Mouse (Mus musculus): ENCODE measurements around the gene Cfap157. TPM values are rescaled to one million over a fixed set of nuclear protein-coding genes. Genes with fewer than 3 reads are reported as not detected.

Gene Cfap157
- polyA plus RNA-seq, 1 experiment from 2014 or later = 0.57 TPM

DNA sequence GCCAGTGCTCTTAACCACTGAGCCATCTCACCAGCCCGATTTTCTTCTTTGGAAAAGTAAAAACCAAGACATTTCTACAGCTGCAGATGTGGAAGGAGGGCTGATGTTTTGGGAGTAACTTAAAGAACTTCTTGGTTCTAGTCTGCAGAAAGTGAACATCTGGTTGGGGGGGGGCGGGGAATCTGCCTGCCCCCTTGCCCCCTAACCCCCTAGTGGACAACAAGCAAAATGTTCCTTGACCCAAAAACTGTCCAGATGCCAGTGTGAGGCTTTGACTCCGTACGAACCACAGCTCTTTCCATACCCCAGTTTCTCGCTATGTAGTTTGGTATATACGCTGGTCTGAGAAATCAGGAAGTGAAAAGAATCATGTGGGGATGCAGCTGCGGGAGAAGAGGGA lies 34.0 kb downstream of the Cfap157 start:
- Histone ChIP-seq H3K4me3 (ENCODE audit: low read depth, low read length) (no peak overlapping the region), H3K36me3 (ENCODE audit: control insufficient read depth, insufficient read depth, low read length) (peaks cover 8% of the 10 kb centered on the region)
- ATAC-seq (replicated peaks; ENCODE audit: insufficient number of reproducible peaks, low FRiP score, low TSS enrichment) = no peak

DNA sequence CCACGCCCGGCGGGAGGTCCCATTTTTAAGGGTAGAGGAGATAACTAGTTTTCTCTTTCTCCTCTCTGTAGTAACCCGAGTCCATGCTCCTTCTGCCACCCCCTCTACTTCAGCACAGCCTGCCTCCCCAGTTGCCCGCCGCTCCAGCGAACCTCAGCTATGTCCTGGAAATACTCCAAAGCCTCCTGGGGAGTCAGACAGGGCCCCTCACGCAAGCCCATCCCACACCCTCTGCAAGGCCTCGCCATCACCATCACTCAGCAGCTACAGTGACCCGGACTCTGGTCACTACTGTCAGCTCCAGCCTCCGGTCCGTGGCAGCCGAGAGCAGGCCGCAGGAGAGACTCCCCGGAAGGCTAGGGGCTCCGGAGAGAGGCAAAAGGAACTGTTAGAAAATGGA lies 35.1 kb downstream of the Cfap157 start:
- Histone ChIP-seq H3K9me3 (replicated peaks; ENCODE audit: control insufficient read depth, low read length) (no peaks in the 10 kb centered on the region), H3K4me2 (no peak overlapping the region), H3K36me3 (ENCODE audit: control insufficient read depth, insufficient read depth, low read length) (peaks cover 8% of the 10 kb centered on the region), H3K4me3 (ENCODE audit: low read depth, low read length) (no peak overlapping the region), H3K9ac (ENCODE audit: low read depth, low read length) (no peak overlapping the region), H3K27me3 (ENCODE audit: control insufficient read depth, insufficient read depth, low read length) (0 out of 2 replicates have a peak, but pooled peaks cover 4% of the 10 kb centered on the region), H3K4me1 (ENCODE audit: control insufficient read depth, insufficient read depth, low read length) (peaks cover 5% of the 10 kb centered on the region), H3K27ac (ENCODE audit: low read depth, low read length) (no peak overlapping the region)
- WGBS (ENCODE audit: insufficient replicate concordance) = 81% methylated on average over 16 of the region's 16 CpGs
- ATAC-seq (replicated peaks; ENCODE audit: insufficient number of reproducible peaks, low FRiP score, low TSS enrichment) = no peak

More for the DNA sequence above, 34.0 kb downstream of the Cfap157 start:
- Histone ChIP-seq H3K4me1 (ENCODE audit: control insufficient read depth, insufficient read depth, low read length) (peaks cover 5% of the 10 kb centered on the region), H3K9me3 (replicated peaks; ENCODE audit: control insufficient read depth, low read length) (no peaks in the 10 kb centered on the region), H3K27ac (ENCODE audit: low read depth, low read length) (no peak overlapping the region), H3K9ac (ENCODE audit: low read depth, low read length) (no peak overlapping the region), H3K4me2 (no peak overlapping the region), H3K27me3 (ENCODE audit: control insufficient read depth, insufficient read depth, low read length) (no peaks in the 10 kb centered on the region)
- 65% methylated on average over 7 of the region's 7 CpGs for WGBS (ENCODE audit: insufficient replicate concordance)

DNA sequence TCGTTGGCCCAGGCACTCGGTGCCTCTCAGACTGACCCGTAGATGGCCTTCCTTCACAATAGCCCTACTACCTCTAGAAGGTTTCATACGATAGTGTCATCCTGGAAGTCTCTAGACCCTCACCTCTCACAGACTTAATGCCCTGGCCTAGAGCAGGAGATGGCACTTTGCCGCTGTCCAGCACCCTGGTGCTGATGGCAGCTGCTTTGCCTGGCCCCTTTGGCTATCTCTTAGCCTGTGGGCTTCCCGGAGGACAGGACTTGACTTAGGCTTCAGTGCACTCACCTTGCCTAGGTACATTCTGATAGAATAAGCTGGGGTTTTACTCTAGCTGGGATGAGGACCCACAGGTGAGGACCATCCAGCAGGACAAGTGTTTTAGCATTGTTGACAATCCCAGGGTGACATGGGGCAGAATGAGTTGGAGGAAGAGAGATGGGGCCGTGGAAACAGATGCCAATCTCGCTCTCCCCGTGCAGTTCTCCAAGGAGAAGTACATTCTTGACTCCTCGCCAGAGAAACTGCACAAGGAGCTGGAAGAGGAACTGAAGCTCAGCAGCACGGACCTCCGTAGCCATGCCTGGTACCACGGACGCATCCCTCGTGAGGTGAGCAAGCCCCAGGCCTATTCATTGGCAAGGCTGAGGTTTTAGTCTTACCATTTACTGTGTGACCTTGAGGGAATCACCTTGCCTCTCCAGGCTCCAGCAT lies 39.8 kb downstream of the Cfap157 start:
- WGBS (ENCODE audit: insufficient replicate concordance) = 66% methylated on average over 15 of the region's 15 CpGs
- Histone ChIP-seq H3K36me3 (ENCODE audit: control insufficient read depth, insufficient read depth, low read length) (peaks cover 4% of the 10 kb centered on the region), H3K27me3 (ENCODE audit: control insufficient read depth, insufficient read depth, low read length) (peaks cover 31% of the 10 kb centered on the region), H3K9me3 (replicated peaks; ENCODE audit: control insufficient read depth, low read length) (no peaks in the 10 kb centered on the region), H3K27ac (ENCODE audit: low read depth, low read length) (no peak overlapping the region), H3K4me2 (no peak overlapping the region), H3K4me1 (ENCODE audit: control insufficient read depth, insufficient read depth, low read length) (peaks cover 13% of the 10 kb centered on the region), H3K4me3 (ENCODE audit: low read depth, low read length) (no peak overlapping the region), H3K9ac (ENCODE audit: low read depth, low read length) (no peak overlapping the region)
- ATAC-seq (replicated peaks; ENCODE audit: insufficient number of reproducible peaks, low FRiP score, low TSS enrichment) = no peak

DNA sequence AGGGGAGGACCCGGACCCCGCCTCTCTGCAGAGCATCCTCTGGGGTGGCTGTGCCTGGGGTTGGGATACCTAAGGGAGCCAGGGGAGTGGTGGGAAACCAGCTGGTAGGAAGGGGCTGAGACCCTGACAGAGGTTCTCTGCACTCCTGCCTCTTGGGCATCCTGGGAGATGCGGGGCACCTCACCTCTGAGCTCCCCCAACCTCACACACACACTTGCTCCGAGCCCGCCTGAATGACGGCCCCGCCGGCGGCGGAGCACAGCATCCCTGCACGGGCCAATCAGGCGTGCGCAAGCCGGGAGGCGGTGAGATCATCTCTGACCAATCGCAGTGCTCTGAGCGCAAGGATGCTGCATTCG lies 42.1 kb downstream of the Cfap157 start:
- no peaks in the 10 kb centered on the region for H3K9me3 ChIP-seq (replicated peaks; ENCODE audit: control insufficient read depth, low read length)
- H3K27me3 ChIP-seq (ENCODE audit: control insufficient read depth, insufficient read depth, low read length) = peaks cover 31% of the 10 kb centered on the region
- peaks cover 16% of the 10 kb centered on the region for H3K4me1 ChIP-seq (ENCODE audit: control insufficient read depth, insufficient read depth, low read length)
- ATAC-seq (replicated peaks; ENCODE audit: insufficient number of reproducible peaks, low FRiP score, low TSS enrichment) = no peak
- H3K4me3 ChIP-seq (ENCODE audit: low read depth, low read length) = peak overlapping the region; percentile 52
- H3K27ac ChIP-seq (ENCODE audit: low read depth, low read length) = no peak overlapping the region
- H3K4me2 ChIP-seq = peak overlapping the region; percentile 78
- H3K36me3 ChIP-seq (ENCODE audit: control insufficient read depth, insufficient read depth, low read length) = peaks cover 4% of the 10 kb centered on the region
- WGBS (ENCODE audit: insufficient replicate concordance) = 14% methylated on average over 18 of the region's 18 CpGs
- H3K9ac ChIP-seq (ENCODE audit: low read depth, low read length) = no peak overlapping the region

DNA sequence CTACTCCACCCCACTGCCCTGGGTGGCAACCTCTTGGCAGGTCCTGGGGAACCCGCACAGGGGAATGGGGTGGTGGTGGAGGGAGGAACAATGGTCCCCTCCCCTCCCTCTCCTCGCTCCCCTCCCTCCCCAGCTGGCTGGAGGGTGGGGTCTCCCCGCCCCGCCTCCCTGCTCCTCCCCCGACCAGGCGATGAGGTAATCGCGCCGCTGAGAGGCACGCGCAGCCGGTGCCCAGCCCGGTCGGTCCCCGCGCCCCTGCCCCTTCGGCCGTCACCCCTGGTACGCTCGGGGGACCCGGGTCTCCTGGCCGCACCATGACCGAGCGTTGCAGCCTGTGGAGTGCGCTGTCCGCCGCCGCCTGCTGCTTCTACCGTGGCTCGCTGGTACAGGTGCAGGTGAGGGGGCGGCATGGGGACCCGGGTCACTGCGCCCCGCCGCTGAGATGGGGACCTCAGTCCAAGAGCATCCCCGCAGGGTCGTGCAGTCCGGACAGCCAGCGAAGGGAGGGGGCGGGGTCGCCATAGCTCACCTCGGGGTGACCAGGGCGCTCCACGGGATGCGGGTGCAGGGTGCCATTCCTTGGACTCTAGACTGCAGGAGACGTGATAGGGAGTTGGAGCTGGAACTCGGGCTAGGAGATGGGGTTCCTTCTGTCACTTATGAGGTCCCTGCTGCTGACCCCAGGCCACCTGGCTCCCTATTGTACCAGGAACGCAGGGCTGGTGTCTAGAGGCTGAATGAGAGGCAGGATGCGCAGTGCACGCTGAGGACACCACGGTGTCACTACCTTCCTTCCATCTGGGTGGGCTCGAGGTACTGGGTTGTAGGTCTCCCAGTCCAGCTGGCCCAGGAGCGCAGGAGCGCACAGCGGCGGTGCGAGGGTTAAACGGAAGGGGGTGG lies 42.7 kb downstream of the Cfap157 start:
- H3K9ac ChIP-seq (ENCODE audit: low read depth, low read length) = peak overlapping the region; percentile 58; the same call in 1 of the 2 replicates
- peaks cover 4% of the 10 kb centered on the region for H3K36me3 ChIP-seq (ENCODE audit: control insufficient read depth, insufficient read depth, low read length)
- WGBS (ENCODE audit: insufficient replicate concordance) = 7% methylated on average over 44 of the region's 58 CpGs
- peak; percentile 36; the same call in 1 of the 2 replicates for ATAC-seq (replicated peaks; ENCODE audit: insufficient number of reproducible peaks, low FRiP score, low TSS enrichment)
- peaks cover 31% of the 10 kb centered on the region for H3K27me3 ChIP-seq (ENCODE audit: control insufficient read depth, insufficient read depth, low read length)
- H3K4me1 ChIP-seq (ENCODE audit: control insufficient read depth, insufficient read depth, low read length) = peaks cover 16% of the 10 kb centered on the region
- H3K4me2 ChIP-seq = peak overlapping the region; percentile 78
- no peaks in the 10 kb centered on the region for H3K9me3 ChIP-seq (replicated peaks; ENCODE audit: control insufficient read depth, low read length)
- peak overlapping the region; percentile 52 for H3K4me3 ChIP-seq (ENCODE audit: low read depth, low read length)
- H3K27ac ChIP-seq (ENCODE audit: low read depth, low read length) = no peak overlapping the region

DNA sequence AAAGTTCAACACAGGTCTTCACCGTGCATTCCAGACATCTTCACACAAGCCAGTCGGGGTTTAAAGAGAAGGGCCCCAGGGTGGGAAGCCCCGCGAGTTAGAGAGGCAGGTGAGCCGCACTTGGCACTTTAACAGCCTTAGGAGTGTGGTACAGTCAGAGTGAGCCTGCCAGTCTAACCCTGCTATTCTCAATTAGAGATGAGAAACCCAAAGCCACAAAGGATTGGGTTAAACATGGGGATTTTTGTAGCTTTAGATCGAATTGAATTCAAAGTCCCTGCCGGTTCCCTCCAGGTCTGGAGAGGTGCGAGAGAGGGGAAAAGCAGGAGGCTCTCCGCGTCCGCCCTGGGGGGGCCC lies 43.3 kb downstream of the Cfap157 start, which contains the start of gene 6330409D20Rik:
Gene 6330409D20Rik (minus strand): TSS at position 101 of the 357 bp plus-strand sequence.
- Histone ChIP-seq H3K4me1 (ENCODE audit: control insufficient read depth, insufficient read depth, low read length) (peaks cover 16% of the 10 kb centered on the region), H3K9me3 (replicated peaks; ENCODE audit: control insufficient read depth, low read length) (no peaks in the 10 kb centered on the region), H3K36me3 (ENCODE audit: control insufficient read depth, insufficient read depth, low read length) (peaks cover under 1% of the 10 kb centered on the region), H3K4me3 (ENCODE audit: low read depth, low read length) (peak within 1 kb of the TSS; percentile 52), H3K27me3 (ENCODE audit: control insufficient read depth, insufficient read depth, low read length) (peaks cover 31% of the 10 kb centered on the region), H3K27ac (ENCODE audit: low read depth, low read length) (no peak within 1 kb of the TSS), H3K9ac (ENCODE audit: low read depth, low read length) (peak within 1 kb of the TSS; percentile 58; the same call in 1 of the 2 replicates), H3K4me2 (peak within 1 kb of the TSS; percentile 78)
- WGBS (ENCODE audit: insufficient replicate concordance) = 9% methylated on average over 11 of the region's 11 CpGs
- no peak for ATAC-seq (replicated peaks; ENCODE audit: insufficient number of reproducible peaks, low FRiP score, low TSS enrichment)

DNA sequence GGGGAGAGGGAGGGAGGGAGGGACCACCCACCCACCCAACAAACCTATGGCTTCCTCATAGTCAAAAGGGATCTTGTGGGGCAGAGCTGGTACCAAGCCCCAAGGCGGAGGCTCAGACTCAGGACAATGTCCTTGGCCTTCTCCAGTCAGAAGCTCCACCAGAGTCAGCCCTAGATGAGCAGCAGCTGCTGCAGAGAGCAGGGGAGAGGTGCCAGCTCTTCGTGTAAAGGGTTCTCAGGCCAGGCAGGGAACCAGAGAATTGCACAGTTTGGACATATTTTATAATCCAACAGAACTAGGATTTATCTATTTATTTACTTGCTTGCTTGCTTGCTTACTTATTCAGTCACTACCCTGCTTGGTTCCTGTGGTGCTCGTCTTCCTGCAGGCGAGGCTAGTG lies 44.9 kb downstream of the Cfap157 start:
- Histone ChIP-seq H3K4me3 (ENCODE audit: low read depth, low read length) (no peak overlapping the region), H3K36me3 (ENCODE audit: control insufficient read depth, insufficient read depth, low read length) (no peaks in the 10 kb centered on the region), H3K4me1 (ENCODE audit: control insufficient read depth, insufficient read depth, low read length) (peaks cover 24% of the 10 kb centered on the region), H3K9ac (ENCODE audit: low read depth, low read length) (no peak overlapping the region), H3K27ac (ENCODE audit: low read depth, low read length) (no peak overlapping the region), H3K9me3 (replicated peaks; ENCODE audit: control insufficient read depth, low read length) (no peaks in the 10 kb centered on the region), H3K27me3 (ENCODE audit: control insufficient read depth, insufficient read depth, low read length) (peaks cover 27% of the 10 kb centered on the region), H3K4me2 (no peak overlapping the region)
- WGBS (ENCODE audit: insufficient replicate concordance) = 69% methylated on average over 4 of the region's 4 CpGs
- no peak for ATAC-seq (replicated peaks; ENCODE audit: insufficient number of reproducible peaks, low FRiP score, low TSS enrichment)

DNA sequence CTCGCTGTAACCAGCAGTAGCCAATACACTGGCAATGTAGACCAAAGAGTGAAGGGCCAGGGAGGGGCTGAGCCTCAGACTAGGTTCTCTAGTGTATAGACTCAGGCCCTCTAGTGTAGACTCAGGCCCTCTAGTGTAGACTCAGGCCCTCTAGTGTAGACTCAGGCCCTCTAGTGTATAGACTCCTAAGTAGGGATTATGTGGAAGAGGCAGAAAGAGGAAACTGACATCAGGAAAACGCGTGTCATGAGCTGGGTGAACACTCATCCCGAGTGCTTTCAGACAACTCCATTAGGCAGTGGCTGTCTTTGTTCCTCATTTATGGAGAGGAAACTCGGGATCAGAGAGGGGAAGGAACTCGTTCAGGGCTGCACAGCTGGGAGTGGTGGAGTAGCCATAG lies 47.2 kb downstream of the Cfap157 start:
- no peak overlapping the region for H3K9ac ChIP-seq (ENCODE audit: low read depth, low read length)
- H3K36me3 ChIP-seq (ENCODE audit: control insufficient read depth, insufficient read depth, low read length) = no peaks in the 10 kb centered on the region
- no peaks in the 10 kb centered on the region for H3K9me3 ChIP-seq (replicated peaks; ENCODE audit: control insufficient read depth, low read length)
- WGBS (ENCODE audit: insufficient replicate concordance) = 47% methylated on average over 6 of the region's 6 CpGs
- no peak overlapping the region for H3K4me2 ChIP-seq
- no peak overlapping the region for H3K4me3 ChIP-seq (ENCODE audit: low read depth, low read length)
- no peak for ATAC-seq (replicated peaks; ENCODE audit: insufficient number of reproducible peaks, low FRiP score, low TSS enrichment)
- no peak overlapping the region for H3K27ac ChIP-seq (ENCODE audit: low read depth, low read length)
- peaks cover 13% of the 10 kb centered on the region for H3K27me3 ChIP-seq (ENCODE audit: control insufficient read depth, insufficient read depth, low read length)
- peaks cover 28% of the 10 kb centered on the region for H3K4me1 ChIP-seq (ENCODE audit: control insufficient read depth, insufficient read depth, low read length)
